Mouse (Mus musculus): ENCODE measurements around the gene Sycn. TPM values are rescaled to one million over a fixed set of nuclear protein-coding genes. Genes with fewer than 3 reads are reported as not detected.

Sycn gene
- polyA plus RNA-seq, 1 experiment from 2014 or later = not detected

Small RNA genes within 50 kb of the gene (microRNA-seq; reads per million reads assigned to microRNA genes)
- gene Mir7049 = 2.1 reads per million

Other genes with a start within 250 kb of the Sycn start
- gene Selenov, start 249.7 kb upstream of the Sycn start, polyA plus RNA-seq (2016; fragmentation: Nextera tagmentation; extraction: Ambion mirVana) = 0.18 and 0.49 TPM in 2 replicates
- gene Dll3, start 238.6 kb upstream of the Sycn start, polyA plus RNA-seq (2016; fragmentation: Nextera tagmentation; extraction: Ambion mirVana) = 7.3 and 13.9 TPM in 2 replicates
- gene Timm50, start 228.8 kb upstream of the Sycn start, polyA plus RNA-seq (2016; fragmentation: Nextera tagmentation; extraction: Ambion mirVana) = 215 and 243 TPM in 2 replicates
- gene Supt5, start 202.1 kb upstream of the Sycn start, polyA plus RNA-seq (2016; fragmentation: Nextera tagmentation; extraction: Ambion mirVana) = 122 and 124 TPM in 2 replicates
- 1,023 and 1,043 TPM in 2 replicates for gene Rps16, start 190.2 kb upstream of the Sycn start, polyA plus RNA-seq (2016; fragmentation: Nextera tagmentation; extraction: Ambion mirVana)
- gene Plekhg2, start 168.3 kb upstream of the Sycn start, polyA plus RNA-seq (2016; fragmentation: Nextera tagmentation; extraction: Ambion mirVana) = 93.4 and 101 TPM in 2 replicates
- 5.6 and 5.7 TPM in 2 replicates for gene Zfp36, start 160.6 kb upstream of the Sycn start, polyA plus RNA-seq (2016; fragmentation: Nextera tagmentation; extraction: Ambion mirVana)
- gene Med29, start 148.2 kb upstream of the Sycn start, polyA plus RNA-seq (2016; fragmentation: Nextera tagmentation; extraction: Ambion mirVana) = 61.9 and 62.6 TPM in 2 replicates
- 88.3 and 89.0 TPM in 2 replicates for gene Paf1, start 147.9 kb upstream of the Sycn start, polyA plus RNA-seq (2016; fragmentation: Nextera tagmentation; extraction: Ambion mirVana)
- 6.9 and 7.1 TPM in 2 replicates for gene Gmfg, start 103.4 kb upstream of the Sycn start, polyA plus RNA-seq (2016; fragmentation: Nextera tagmentation; extraction: Ambion mirVana)
- 4.9 TPM in 2 replicates for gene Lrfn1, start 88.9 kb upstream of the Sycn start, polyA plus RNA-seq (2016; fragmentation: Nextera tagmentation; extraction: Ambion mirVana)
- gene Ifnl2, start 30.4 kb upstream of the Sycn start, polyA plus RNA-seq (2016; fragmentation: Nextera tagmentation; extraction: Ambion mirVana) = not detected in 2 replicates
- not detected in 2 replicates for gene Ifnl3, start 18.0 kb upstream of the Sycn start, polyA plus RNA-seq (2016; fragmentation: Nextera tagmentation; extraction: Ambion mirVana)
- gene Nccrp1, start 6.4 kb downstream of the Sycn start, polyA plus RNA-seq (2016; fragmentation: Nextera tagmentation; extraction: Ambion mirVana) = 0.10 TPM in 1 of 2 replicates, not detected in the other
- gene Samd4b, start 57.3 kb downstream of the Sycn start, polyA plus RNA-seq (2016; fragmentation: Nextera tagmentation; extraction: Ambion mirVana) = 36.0 and 38.9 TPM in 2 replicates
- 70.1 and 75.8 TPM in 2 replicates for gene Pak4, start 57.3 kb downstream of the Sycn start, polyA plus RNA-seq (2016; fragmentation: Nextera tagmentation; extraction: Ambion mirVana)
- not detected in 2 replicates for gene Acp7, start 90.4 kb downstream of the Sycn start, polyA plus RNA-seq (2016; fragmentation: Nextera tagmentation; extraction: Ambion mirVana)
- gene Fbxo27, start 152.0 kb downstream of the Sycn start, polyA plus RNA-seq (2016; fragmentation: Nextera tagmentation; extraction: Ambion mirVana) = 7.8 TPM in 2 replicates
- gene Fbxo17, start 175.9 kb downstream of the Sycn start, polyA plus RNA-seq (2016; fragmentation: Nextera tagmentation; extraction: Ambion mirVana) = 11.9 and 14.3 TPM in 2 replicates
- gene Mrps12, start 200.9 kb downstream of the Sycn start, polyA plus RNA-seq (2016; fragmentation: Nextera tagmentation; extraction: Ambion mirVana) = 163 and 164 TPM in 2 replicates
- gene Sars2, start 201.1 kb downstream of the Sycn start, polyA plus RNA-seq (2016; fragmentation: Nextera tagmentation; extraction: Ambion mirVana) = 40.3 and 44.6 TPM in 2 replicates
- gene Ccer2, start 215.3 kb downstream of the Sycn start, polyA plus RNA-seq (2016; fragmentation: Nextera tagmentation; extraction: Ambion mirVana) = 0.49 and 2.1 TPM in 2 replicates
- 64.4 and 64.8 TPM in 2 replicates for gene Sirt2, start 225.8 kb downstream of the Sycn start, polyA plus RNA-seq (2016; fragmentation: Nextera tagmentation; extraction: Ambion mirVana)
- 55.1 and 55.5 TPM in 2 replicates for gene Nfkbib, start 226.6 kb downstream of the Sycn start, polyA plus RNA-seq (2016; fragmentation: Nextera tagmentation; extraction: Ambion mirVana)
- gene Rinl, start 248.1 kb downstream of the Sycn start, polyA plus RNA-seq (2016; fragmentation: Nextera tagmentation; extraction: Ambion mirVana) = 2.2 and 2.8 TPM in 2 replicates

All from embryonic facial prominence, embryonic 10.5 days (tissue).